Mouse (Mus musculus) testis, postnatal 14 days (tissue): ENCODE results near the gene Olfr1458.

ENCODE experiments used
- DNase-seq: peaks from one replicate; pipeline ENCODE4 v3.0.0; 2021; ENCODE audit warnings: low spot score

Gene Olfr1458

GRCm38 (mm10) chr19:13106675-13107074 is at the start of gene Olfr1458:
Olfr1458 (minus strand) TSS chr19:13106775.
- no peak for DNase-seq

- DNase-seq: no peak
Measured at GRCm38 (mm10) chr19:13149449-13149848, 42.9 kb upstream of the Olfr1458 start, which contains the start of gene Olfr1459. Olfr1459 (minus strand) TSS chr19:13149549.

GRCm38 (mm10) chr19:13097791-13098190 is 8.8 kb downstream of the Olfr1458 start, which contains the start of gene Olfr1457:
Olfr1457 (minus strand) TSS chr19:13097891.
- DNase-seq: no peak

- no peak for DNase-seq
Measured at GRCm38 (mm10) chr19:13093908-13094307, 12.7 kb downstream of the Olfr1458 start.

GRCm38 (mm10) chr19:13060310-13060709 is 46.3 kb downstream of the Olfr1458 start, which contains the start of gene Olfr1454:
Olfr1454 (plus strand) TSS chr19:13060610.
- no peak for DNase-seq
